Mouse (Mus musculus) induced T-regulatory cell, adult 2 months (primary cell): Measurements from ENCODE around the gene Hlcs.

Experiments
- DNase-seq: peaks from one replicate; pipeline ENCODE4 v3.0.0-alpha.2; 2012; ENCODE audit warnings: low read depth

The Hlcs gene

GRCm38 (mm10) chr16:94162000-94162399, 151.4 kb downstream of the Hlcs start:
- DNase-seq: no peak

- no peak for DNase-seq
Measured at GRCm38 (mm10) chr16:94157819-94158218, 155.6 kb downstream of the Hlcs start.

GRCm38 (mm10) chr16:94155041-94155653, 158.2 kb downstream of the Hlcs start:
- DNase-seq: no peak

GRCm38 (mm10) chr16:94150125-94151103, 163.0 kb downstream of the Hlcs start:
- peak; percentile 12 for DNase-seq

- peak; percentile 4 for DNase-seq
Measured at GRCm38 (mm10) chr16:94148139-94148538, 165.2 kb downstream of the Hlcs start.

GRCm38 (mm10) chr16:94143325-94143724, 170.0 kb downstream of the Hlcs start:
- no peak for DNase-seq

- DNase-seq: no peak
Measured at GRCm38 (mm10) chr16:94140746-94141145, 172.6 kb downstream of the Hlcs start.

GRCm38 (mm10) chr16:94134218-94134617, 179.2 kb downstream of the Hlcs start:
- no peak for DNase-seq

- no peak for DNase-seq
Measured at GRCm38 (mm10) chr16:94128236-94128835, 185.0 kb downstream of the Hlcs start.

GRCm38 (mm10) chr16:94126200-94126599, 187.2 kb downstream of the Hlcs start:
- DNase-seq: no peak

- no peak for DNase-seq
Measured at GRCm38 (mm10) chr16:94125172-94125981, 188.0 kb downstream of the Hlcs start.

GRCm38 (mm10) chr16:94123247-94123646, 190.1 kb downstream of the Hlcs start:
- DNase-seq: no peak

GRCm38 (mm10) chr16:94122347-94122746, 191.0 kb downstream of the Hlcs start:
- DNase-seq: no peak

- no peak for DNase-seq
Measured at GRCm38 (mm10) chr16:94118394-94118793, 195.0 kb downstream of the Hlcs start.

- DNase-seq: no peak
Measured at GRCm38 (mm10) chr16:94117333-94117732, 196.0 kb downstream of the Hlcs start.

- DNase-seq: no peak
Measured at GRCm38 (mm10) chr16:94114693-94115092, 198.7 kb downstream of the Hlcs start.

GRCm38 (mm10) chr16:94113160-94113559, 200.2 kb downstream of the Hlcs start:
- DNase-seq: no peak

- no peak for DNase-seq
Measured at GRCm38 (mm10) chr16:94097724-94098455, 215.5 kb downstream of the Hlcs start.

GRCm38 (mm10) chr16:94096479-94096878, 216.9 kb downstream of the Hlcs start:
- DNase-seq: no peak

GRCm38 (mm10) chr16:94095109-94095822, 218.1 kb downstream of the Hlcs start:
- peak; percentile 50 for DNase-seq
